Mouse (Mus musculus) spleen, postnatal 4 days (tissue): Measurements from ENCODE around the gene Kcnq2.

Source experiments
- DNase-seq, 2 experiments: peaks; one replicate each; pipeline ENCODE4 v3.0.0; 2022; ENCODE audit warnings: low spot score in 2 of 2

Gene Kcnq2

GRCm38 (mm10) chr2:181042376-181042775, 92.7 kb downstream of the Kcnq2 start:
- no peak for DNase-seq

- DNase-seq = no peak
Observed at GRCm38 (mm10) chr2:181041941-181042340, 93.2 kb downstream of the Kcnq2 start.

DNA sequence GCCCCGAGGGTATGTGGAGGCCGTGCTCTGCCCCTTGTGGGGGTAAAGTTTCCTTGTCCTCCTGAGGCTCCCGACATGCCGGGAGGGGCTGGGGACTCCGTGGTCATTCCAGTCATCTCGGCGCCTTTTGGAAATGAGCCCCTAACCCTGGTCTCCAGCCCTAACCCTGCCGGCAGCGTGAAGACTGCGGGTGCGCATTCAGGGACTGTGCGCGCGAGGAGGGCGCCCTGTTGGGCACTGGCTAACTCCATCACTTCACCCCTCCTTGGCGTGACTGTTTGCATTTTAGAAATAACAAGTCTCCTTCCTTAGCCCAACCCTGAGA, 95.8 kb downstream of the Kcnq2 start:
- DNase-seq = no peak

DNA sequence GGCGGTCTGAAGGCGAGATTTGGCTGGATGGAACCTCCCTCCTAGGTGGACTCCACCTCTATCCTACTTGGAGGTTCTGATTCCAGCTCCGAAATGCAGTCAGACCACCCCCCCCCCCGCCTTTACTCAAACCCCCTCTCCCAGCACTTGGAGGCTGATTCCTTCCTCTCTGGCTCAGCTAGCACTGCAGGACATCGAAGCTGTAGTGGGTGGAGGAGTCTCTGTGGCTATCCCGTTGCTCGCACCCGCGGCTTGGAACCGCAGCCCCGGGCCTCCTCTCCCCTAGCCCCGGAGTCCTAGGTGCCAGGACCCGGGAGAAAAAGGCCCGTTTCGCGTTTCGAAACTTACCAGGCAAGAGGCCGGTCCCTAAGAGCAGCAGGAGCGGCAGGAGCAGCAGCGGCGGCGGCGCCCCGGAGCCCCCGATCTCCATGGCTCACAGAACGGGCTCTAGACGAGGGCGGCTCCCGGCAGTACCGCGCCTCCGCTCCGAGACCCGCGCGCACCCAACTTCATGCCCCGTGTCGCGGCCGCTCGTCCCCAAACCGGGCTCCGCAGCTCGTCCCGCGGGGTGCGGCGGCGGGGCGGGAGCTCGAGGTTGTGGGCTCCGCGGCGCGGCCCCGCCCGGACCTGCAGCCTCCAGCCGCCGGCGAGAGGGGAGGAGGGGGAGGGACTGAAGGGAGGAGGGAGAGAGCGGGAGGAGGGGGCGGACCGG, 96.3 kb downstream of the Kcnq2 start:
- no peak for DNase-seq

DNA sequence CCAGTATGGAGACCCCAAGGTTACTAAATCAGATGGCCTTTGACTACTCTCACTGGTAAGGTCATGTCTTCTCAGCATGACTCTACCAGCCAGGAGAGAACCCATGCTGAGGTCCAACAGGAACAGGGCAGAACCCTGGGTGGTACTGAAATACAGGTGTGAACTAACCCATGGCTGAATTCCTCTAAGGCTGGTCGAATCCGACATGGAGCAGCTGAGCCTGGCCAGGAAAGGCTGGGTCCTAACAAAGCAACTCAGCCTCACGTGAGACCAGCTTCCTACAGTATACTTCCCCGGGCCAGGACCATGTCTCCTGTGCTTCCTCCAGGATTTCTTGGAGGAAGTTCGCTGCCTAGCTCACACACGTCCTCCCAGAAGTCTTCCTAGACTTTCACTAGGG, 98.5 kb downstream of the Kcnq2 start:
- DNase-seq = no peak

DNA sequence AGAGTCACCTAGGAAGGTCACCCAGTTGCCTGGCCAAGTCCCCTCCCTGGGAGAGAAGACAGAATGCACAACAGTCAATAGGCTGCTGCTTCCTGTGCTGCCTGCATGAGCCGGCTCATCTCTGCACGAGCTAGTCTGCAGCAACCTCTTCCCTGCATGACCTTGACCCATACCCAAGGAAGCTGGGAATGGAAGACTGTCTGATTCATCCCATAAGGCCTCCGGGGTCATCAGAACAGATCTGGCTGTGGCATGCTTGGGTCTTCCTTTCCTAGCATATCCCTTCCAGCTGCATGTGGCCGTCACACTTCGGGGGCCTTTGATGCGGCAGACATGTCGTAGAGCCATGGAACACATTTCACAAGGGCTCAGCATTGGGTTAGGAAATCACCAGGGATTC, 99.9 kb downstream of the Kcnq2 start:
- DNase-seq = no peak

- DNase-seq = no peak
Observed at GRCm38 (mm10) chr2:181033310-181033709, 101.8 kb downstream of the Kcnq2 start.

- DNase-seq = no peak
Observed at GRCm38 (mm10) chr2:181032407-181032806, 102.7 kb downstream of the Kcnq2 start.

DNA sequence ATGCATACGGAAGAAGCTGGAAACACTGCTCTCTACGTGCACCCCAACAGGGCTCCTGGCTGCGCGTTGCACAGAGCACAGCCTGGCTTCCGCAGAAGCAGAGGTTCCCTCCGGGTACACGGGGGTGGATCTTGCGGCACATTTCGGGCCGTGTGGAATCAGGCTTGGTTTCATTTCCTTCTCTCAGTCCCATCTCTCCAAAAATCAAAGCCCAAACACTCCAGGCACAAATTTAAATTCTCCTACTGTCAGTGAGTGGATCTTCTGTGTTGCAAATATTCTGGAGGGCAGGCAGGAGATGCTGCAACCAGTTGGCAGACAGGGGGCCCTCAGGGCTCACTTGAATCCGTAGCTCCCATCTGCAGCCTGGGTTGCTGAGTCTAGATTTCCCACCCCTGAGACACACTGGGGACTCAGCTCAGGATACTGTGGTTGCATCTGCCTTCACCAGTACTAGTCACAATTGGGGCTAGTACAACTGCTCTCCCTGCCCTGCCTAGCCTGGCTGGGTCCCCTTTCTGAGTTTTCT, 103.6 kb downstream of the Kcnq2 start:
- no peak for DNase-seq
